Mouse (Mus musculus) MN1 (cell line): ENCODE data around the gene Slc35f6.

Experiments
- DNase-seq: peaks from one replicate; pipeline ENCODE4 v3.0.0-alpha.2; 2016; ENCODE audit warnings: low spot score

The Slc35f6 gene

DNA sequence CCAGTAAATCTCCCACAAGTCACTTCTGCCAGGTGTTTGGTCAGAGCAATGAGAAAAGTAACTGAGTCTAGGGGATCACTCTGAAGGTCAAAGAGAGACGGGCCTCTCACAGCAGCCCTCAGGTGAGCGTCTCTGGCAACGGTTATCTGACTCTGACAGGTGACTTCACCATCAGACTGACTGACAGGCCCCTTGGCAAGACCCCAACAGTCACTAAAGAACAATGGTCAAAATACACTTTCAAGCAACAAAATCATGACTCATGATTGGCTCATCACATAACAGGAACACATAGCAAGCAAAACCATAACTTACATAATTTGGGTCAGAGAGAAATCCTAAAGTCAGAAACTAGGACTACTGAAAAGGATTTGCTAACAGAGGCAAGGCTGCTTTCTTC, 54.1 kb downstream of the Slc35f6 start:
- no peak for DNase-seq
